Mouse (Mus musculus): ENCODE measurements around the gene Atn1. TPM values are rescaled to one million over a fixed set of nuclear protein-coding genes. Genes with fewer than 3 reads are reported as not detected.

Atn1 gene
- polyA plus RNA-seq, 1 experiment: 34.0 TPM

- TF ChIP-seq CTCF (IDR thresholded peaks at IDR 0.05; ENCODE audit: low read depth, low read length): no peak
- no peak for TF ChIP-seq POLR2A (IDR thresholded peaks at IDR 0.05; ENCODE audit: borderline replicate concordance, low read depth, low read length)
- Histone ChIP-seq H3K4me1 (ENCODE audit: control insufficient read depth, insufficient read depth, low read length) (peaks cover 6% of the 10 kb centered on the region), H3K4me3 (ENCODE audit: insufficient read depth, low read length) (peak within 1 kb of the TSS; percentile 94), H3K27ac (ENCODE audit: insufficient read depth, low read depth, low read length) (no peak within 1 kb of the TSS)
These were observed 12.9 kb upstream of the Atn1 start, which contains the start of gene Eno2 for GRCm38 (mm10) chr6:124769101-124769765. Gene Eno2, minus strand, starts transcription at chr6:124769673.

- no peak overlapping the region for H3K27ac ChIP-seq (ENCODE audit: insufficient read depth, low read depth, low read length)
- H3K4me3 ChIP-seq (ENCODE audit: insufficient read depth, low read length): peak overlapping the region; percentile 94
These were observed 12.3 kb upstream of the Atn1 start for GRCm38 (mm10) chr6:124768704-124769044.

GRCm38 (mm10) chr6:124767920-124768703 lies 11.8 kb upstream of the Atn1 start:
- Histone ChIP-seq H3K4me1 (ENCODE audit: control insufficient read depth, insufficient read depth, low read length) (peaks cover 6% of the 10 kb centered on the region), H3K4me3 (ENCODE audit: insufficient read depth, low read length) (peak overlapping the region; percentile 94; the same call in 1 of the 2 replicates), H3K27ac (ENCODE audit: insufficient read depth, low read depth, low read length) (no peak overlapping the region)
- TF ChIP-seq POLR2A (IDR thresholded peaks at IDR 0.05; ENCODE audit: borderline replicate concordance, low read depth, low read length): no peak
- TF ChIP-seq CTCF (IDR thresholded peaks at IDR 0.05; ENCODE audit: low read depth, low read length): no peak

More at GRCm38 (mm10) chr6:124768704-124769044, 12.3 kb upstream of the Atn1 start:
- peaks cover 6% of the 10 kb centered on the region for H3K4me1 ChIP-seq (ENCODE audit: control insufficient read depth, insufficient read depth, low read length)
- TF ChIP-seq POLR2A (IDR thresholded peaks at IDR 0.05; ENCODE audit: borderline replicate concordance, low read depth, low read length): no peak
- no peak for TF ChIP-seq CTCF (IDR thresholded peaks at IDR 0.05; ENCODE audit: low read depth, low read length)

GRCm38 (mm10) chr6:124767536-124767919 lies 11.2 kb upstream of the Atn1 start:
- TF ChIP-seq CTCF (IDR thresholded peaks at IDR 0.05; ENCODE audit: low read depth, low read length) (no peak), POLR2A (IDR thresholded peaks at IDR 0.05; ENCODE audit: borderline replicate concordance, low read depth, low read length) (no peak)
- H3K27ac ChIP-seq (ENCODE audit: insufficient read depth, low read depth, low read length): no peak overlapping the region
- H3K4me3 ChIP-seq (ENCODE audit: insufficient read depth, low read length): no peak overlapping the region
- H3K4me1 ChIP-seq (ENCODE audit: control insufficient read depth, insufficient read depth, low read length): peaks cover 6% of the 10 kb centered on the region

- TF ChIP-seq CTCF (IDR thresholded peaks at IDR 0.05; ENCODE audit: low read depth, low read length) (no peak), POLR2A (IDR thresholded peaks at IDR 0.05; ENCODE audit: borderline replicate concordance, low read depth, low read length) (no peak)
- Histone ChIP-seq H3K4me1 (ENCODE audit: control insufficient read depth, insufficient read depth, low read length) (peaks cover 6% of the 10 kb centered on the region), H3K27ac (ENCODE audit: insufficient read depth, low read depth, low read length) (no peak overlapping the region), H3K4me3 (ENCODE audit: insufficient read depth, low read length) (no peak overlapping the region)
These were observed 9.6 kb upstream of the Atn1 start for GRCm38 (mm10) chr6:124765951-124766350.

- TF ChIP-seq CTCF (IDR thresholded peaks at IDR 0.05; ENCODE audit: low read depth, low read length): peak; percentile 84
- no peak for TF ChIP-seq POLR2A (IDR thresholded peaks at IDR 0.05; ENCODE audit: borderline replicate concordance, low read depth, low read length)
- no peak overlapping the region for H3K27ac ChIP-seq (ENCODE audit: insufficient read depth, low read depth, low read length)
- no peak overlapping the region for H3K4me3 ChIP-seq (ENCODE audit: insufficient read depth, low read length)
- H3K4me1 ChIP-seq (ENCODE audit: control insufficient read depth, insufficient read depth, low read length): peaks cover 27% of the 10 kb centered on the region
These were observed 2.9 kb upstream of the Atn1 start for GRCm38 (mm10) chr6:124759259-124759658.

GRCm38 (mm10) chr6:124758849-124759232 lies 2.5 kb upstream of the Atn1 start:
- Histone ChIP-seq H3K27ac (ENCODE audit: insufficient read depth, low read depth, low read length) (no peak overlapping the region), H3K4me1 (ENCODE audit: control insufficient read depth, insufficient read depth, low read length) (peaks cover 27% of the 10 kb centered on the region), H3K4me3 (ENCODE audit: insufficient read depth, low read length) (no peak overlapping the region)
- TF ChIP-seq POLR2A (IDR thresholded peaks at IDR 0.05; ENCODE audit: borderline replicate concordance, low read depth, low read length) (no peak), CTCF (IDR thresholded peaks at IDR 0.05; ENCODE audit: low read depth, low read length) (no peak)

GRCm38 (mm10) chr6:124757909-124758848 lies 1.9 kb upstream of the Atn1 start:
- TF ChIP-seq CTCF (IDR thresholded peaks at IDR 0.05; ENCODE audit: low read depth, low read length) (no peak), POLR2A (IDR thresholded peaks at IDR 0.05; ENCODE audit: borderline replicate concordance, low read depth, low read length) (no peak)
- Histone ChIP-seq H3K27ac (ENCODE audit: insufficient read depth, low read depth, low read length) (no peak overlapping the region), H3K4me3 (ENCODE audit: insufficient read depth, low read length) (no peak overlapping the region), H3K4me1 (ENCODE audit: control insufficient read depth, insufficient read depth, low read length) (peaks cover 27% of the 10 kb centered on the region)

- peaks cover 27% of the 10 kb centered on the region for H3K4me1 ChIP-seq (ENCODE audit: control insufficient read depth, insufficient read depth, low read length)
- peak overlapping the region; percentile 75 for H3K4me3 ChIP-seq (ENCODE audit: insufficient read depth, low read length)
- no peak overlapping the region for H3K27ac ChIP-seq (ENCODE audit: insufficient read depth, low read depth, low read length)
- TF ChIP-seq POLR2A (IDR thresholded peaks at IDR 0.05; ENCODE audit: borderline replicate concordance, low read depth, low read length) (no peak), CTCF (IDR thresholded peaks at IDR 0.05; ENCODE audit: low read depth, low read length) (no peak)
These were observed 1.1 kb upstream of the Atn1 start for GRCm38 (mm10) chr6:124757351-124757880.
